Mouse (Mus musculus) midbrain, embryonic 14.5 days (tissue): ENCODE results near the gene Arid3a. TPM values are rescaled to one million over a fixed set of nuclear protein-coding genes. Genes with fewer than 3 reads are reported as not detected.

ENCODE experiments used
- ATAC-seq: fragments of 200-750 bp; cut with Nextera tagmentation; 2 replicates; pipeline ENCODE4 v1.8.0; 2017; ENCODE audit warnings: moderate number of reproducible peaks, moderate library complexity; ENCODE audit not compliant: low FRiP score, low TSS enrichment
- DNase-seq: peaks from one replicate; pipeline ENCODE4 v3.0.0-alpha.2; 2015
- H3K27ac ChIP-seq: fragments of 300-500 bp; sonication (generic); replicated peaks from 2 replicates; pipeline ENCODE4 v1.5.1; 2014; ENCODE audit warnings: mild to moderate bottlenecking, low read depth, low read length, moderate library complexity
- H3K27me3 ChIP-seq: fragments of 300-500 bp; sonication (generic); 2 replicates; pipeline ENCODE4 v1.6.1; 2014; ENCODE audit warnings: low read length, control low read depth, mixed read lengths; ENCODE audit not compliant: control insufficient read depth, insufficient read depth
- H3K36me3 ChIP-seq: fragments of 300-500 bp; sonication (generic); 2 replicates; pipeline ENCODE4 v1.6.1; 2014; ENCODE audit warnings: low read length, control low read depth; ENCODE audit not compliant: control insufficient read depth, insufficient read depth
- H3K4me1 ChIP-seq: fragments of 300-500 bp; sonication (generic); 2 replicates; pipeline ENCODE4 v1.6.1; 2014; ENCODE audit warnings: mild to moderate bottlenecking, antibody characterized with exemption, low read length, control low read depth; ENCODE audit not compliant: control insufficient read depth, insufficient read depth
- H3K4me2 ChIP-seq: fragments of 300-500 bp; sonication (generic); 2 replicates; pipeline ENCODE4 v1.6.1; 2014; ENCODE audit warnings: mild to moderate bottlenecking, low read length, moderate library complexity
- H3K4me3 ChIP-seq: fragments of 300-500 bp; sonication (generic); replicated peaks from 2 replicates; pipeline ENCODE4 v1.5.1; 2014; ENCODE audit warnings: low read depth, low read length
- H3K9ac ChIP-seq: fragments of 300-500 bp; sonication (generic); replicated peaks from 2 replicates; pipeline ENCODE4 v1.6.1; 2014; ENCODE audit warnings: mild to moderate bottlenecking, low read length, moderate library complexity
- H3K9me3 ChIP-seq: fragments of 300-500 bp; sonication (generic); 2 replicates; pipeline ENCODE4 v1.6.1; 2016; ENCODE audit warnings: low read length, control low read depth, mixed read lengths; ENCODE audit not compliant: control insufficient read depth
- WGBS: fragments of 180-500 bp; shearing (Covaris S2); extraction: QIAGEN DNeasy Blood & Tissue Kit; methylation state at CpG from one replicate; pipeline ENCODE4 v1.1.7; 2014; 5-methylcytosine and 5-hydroxymethylcytosine counted together
- polyA plus RNA-seq: library from polyadenylated mRNA; unstranded; fragments of >200 nt; fragmentation: Nextera tagmentation; extraction: Ambion mirVana; gene quantifications from 2 replicates; pipeline ENCODE4 v1.2.1, GENCODE M21; 2014

Arid3a gene
- polyA plus RNA-seq, 1 experiment from 2014 or later, result 2.4 TPM

DNA sequence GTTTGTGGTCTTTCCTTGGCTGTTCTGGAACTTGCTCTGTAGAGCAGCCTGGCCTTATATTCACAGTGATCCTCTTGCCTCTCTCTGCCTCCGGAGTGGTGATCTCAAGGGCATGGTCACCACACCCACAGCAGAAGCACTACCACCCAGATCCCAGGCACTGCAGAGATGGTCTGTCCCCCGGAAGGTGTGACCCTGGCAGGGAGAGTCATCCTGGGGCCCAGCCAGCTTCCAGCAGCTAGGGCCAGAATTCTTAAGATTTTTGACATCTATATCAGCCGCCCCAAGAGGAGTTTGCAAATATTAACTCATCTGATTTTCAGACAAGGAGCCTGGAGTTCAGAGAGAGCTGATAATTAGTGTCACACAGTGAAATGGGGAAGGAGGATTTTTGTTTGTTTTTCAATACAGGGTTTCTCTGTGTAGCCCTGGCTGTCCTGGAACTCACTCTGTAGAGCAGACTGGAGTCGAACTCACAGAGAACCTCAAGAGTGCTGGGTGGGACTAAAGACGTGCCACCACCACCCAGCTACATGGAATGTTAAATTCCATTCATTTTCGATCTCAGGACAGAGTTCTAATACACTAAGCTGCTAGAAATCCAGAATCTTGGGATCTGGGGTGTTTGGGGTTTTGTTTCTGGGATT, 59.5 kb downstream of the Arid3a start:
- peak overlapping the region; percentile 80; the same call in 1 of the 2 replicates for H3K9ac ChIP-seq
- no peaks in the 10 kb centered on the region for H3K36me3 ChIP-seq
- DNase-seq (no peak), ATAC-seq (no peak)
- peak overlapping the region; percentile 92 for H3K27ac ChIP-seq
- H3K4me2 ChIP-seq, result peak overlapping the region; percentile 88
- peaks cover 38% of the 10 kb centered on the region for H3K27me3 ChIP-seq
- H3K9me3 ChIP-seq, result no peaks in the 10 kb centered on the region; the same call in 1 of the 2 replicates
- H3K4me1 ChIP-seq, result peaks cover 18% of the 10 kb centered on the region
- peak overlapping the region; percentile 63 for H3K4me3 ChIP-seq
- WGBS, result 43% methylated on average over 6 of the region's 6 CpGs

DNA sequence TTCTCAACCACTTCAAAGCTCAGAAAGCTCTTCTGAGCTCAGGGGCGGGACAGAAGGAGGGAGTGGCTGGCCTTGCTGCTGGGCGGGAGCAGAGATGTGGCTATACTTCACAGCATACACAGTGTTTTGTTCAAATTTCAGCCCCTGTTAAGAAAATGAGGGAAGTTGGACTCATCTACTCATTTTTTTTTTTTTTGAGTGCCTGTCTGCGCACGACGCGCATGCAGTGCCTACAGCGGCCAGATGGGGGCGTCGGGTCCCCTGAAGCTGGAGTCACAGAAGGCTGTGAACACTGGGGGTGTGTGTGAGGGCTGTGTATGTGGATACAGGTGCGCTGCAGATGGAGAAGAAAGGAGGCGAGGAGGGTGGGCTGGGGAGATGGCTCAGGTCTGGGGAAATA, 60.1 kb downstream of the Arid3a start:
- Histone ChIP-seq H3K4me1 (peaks cover 18% of the 10 kb centered on the region), H3K36me3 (no peaks in the 10 kb centered on the region), H3K27me3 (peaks cover 38% of the 10 kb centered on the region), H3K27ac (no peak overlapping the region), H3K4me3 (no peak overlapping the region), H3K9me3 (peaks cover 3% of the 10 kb centered on the region; the same call in 1 of the 2 replicates), H3K4me2 (peak overlapping the region; percentile 2; the same call in 1 of the 2 replicates), H3K9ac (no peak overlapping the region)
- 3% methylated on average over 11 of the region's 11 CpGs for WGBS
- DNase-seq (peak; percentile 84), ATAC-seq (no peak)

DNA sequence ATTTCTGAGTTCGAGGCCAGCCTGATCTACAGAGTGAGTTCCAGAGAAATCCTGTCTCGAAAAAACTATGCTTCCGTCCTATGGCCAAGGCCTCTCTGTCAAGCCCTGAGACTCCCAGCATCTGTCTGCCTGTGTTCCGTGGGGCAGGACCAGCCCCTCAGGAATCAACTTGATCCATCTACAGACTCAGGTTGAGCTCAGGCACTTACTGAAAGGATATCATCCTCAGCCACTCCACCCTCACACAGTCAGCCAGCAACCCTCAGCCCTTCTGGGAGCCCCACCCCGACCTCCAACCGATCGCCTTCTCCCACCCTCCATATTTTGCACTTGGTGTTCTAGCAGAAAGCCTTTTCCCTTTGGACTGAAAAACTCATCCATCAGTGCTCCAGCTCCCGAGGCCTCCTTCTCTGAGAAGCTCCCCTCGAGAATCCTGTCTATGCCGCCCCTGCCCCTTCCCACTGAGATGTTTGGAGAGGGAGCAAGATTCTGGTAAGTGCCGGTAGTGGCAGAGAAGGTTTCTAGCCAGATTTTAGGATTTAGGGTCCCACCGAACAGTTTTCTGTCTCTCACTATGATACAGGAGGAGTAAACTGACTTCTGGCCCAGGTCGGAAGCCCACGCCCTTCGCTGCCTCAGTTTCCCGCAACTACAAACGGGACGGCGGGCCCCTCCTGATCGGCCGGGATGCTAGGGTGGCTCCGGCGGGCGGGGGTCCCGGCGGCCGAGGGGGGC, 61.1 kb downstream of the Arid3a start:
- WGBS, result 14% methylated on average over 27 of the region's 27 CpGs
- Histone ChIP-seq H3K36me3 (no peaks in the 10 kb centered on the region), H3K27me3 (peaks cover 38% of the 10 kb centered on the region), H3K9ac (no peak overlapping the region; the same call in 1 of the 2 replicates), H3K4me1 (peaks cover 12% of the 10 kb centered on the region), H3K4me3 (peak overlapping the region; percentile 32), H3K4me2 (peak overlapping the region; percentile 46), H3K27ac (no peak overlapping the region), H3K9me3 (peaks cover 3% of the 10 kb centered on the region; the same call in 1 of the 2 replicates)
- ATAC-seq, result no peak
- no peak for DNase-seq

DNA sequence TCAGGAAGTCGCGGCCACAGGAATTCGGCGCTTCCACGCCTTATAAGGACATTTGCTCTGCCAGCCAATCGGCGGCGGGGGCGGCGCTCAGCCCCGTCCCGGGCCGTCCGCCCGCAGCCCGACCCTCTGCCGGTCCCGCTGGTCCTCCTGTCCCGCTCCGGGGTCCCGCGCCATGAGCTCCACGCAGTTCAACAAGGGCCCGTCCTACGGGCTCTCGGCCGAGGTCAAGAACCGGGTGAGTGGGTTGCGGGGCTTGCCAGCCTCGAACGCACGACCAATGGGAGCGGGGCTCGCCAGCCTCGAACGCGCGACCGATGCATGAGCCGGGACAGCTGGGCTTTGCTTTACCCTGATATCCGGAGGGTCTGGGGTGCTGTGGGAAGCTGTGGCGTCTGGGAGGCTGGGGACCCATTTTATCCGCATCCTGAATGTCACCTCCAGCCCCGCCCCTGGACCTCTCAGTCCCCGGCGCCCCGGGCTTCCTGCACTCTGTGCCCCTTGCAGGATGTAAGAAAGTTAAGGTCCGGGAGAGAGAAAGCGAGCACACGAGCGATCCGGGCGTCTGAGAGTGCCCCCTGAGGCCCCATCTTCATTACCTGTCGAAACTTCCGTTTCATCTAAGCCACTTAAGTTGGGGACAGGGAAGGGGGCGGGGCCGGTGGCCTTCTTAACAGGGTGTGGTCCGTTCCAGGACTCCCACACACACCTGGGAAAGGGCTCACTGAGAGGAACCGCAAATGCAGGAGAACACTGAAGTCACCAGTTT, 61.8 kb downstream of the Arid3a start, which contains the start of gene Cnn2:
Cnn2 (plus strand) TSS at position 79 of the 766 bp plus-strand sequence.
- H3K4me3 ChIP-seq, result peak within 1 kb of the TSS; percentile 32
- 1% methylated on average over 59 of the region's 59 CpGs for WGBS
- no peak for DNase-seq
- peaks cover 38% of the 10 kb centered on the region for H3K27me3 ChIP-seq
- no peak within 1 kb of the TSS; the same call in 1 of the 2 replicates for H3K9ac ChIP-seq
- H3K27ac ChIP-seq, result no peak within 1 kb of the TSS
- no peaks in the 10 kb centered on the region for H3K36me3 ChIP-seq
- H3K4me1 ChIP-seq, result peaks cover 5% of the 10 kb centered on the region; the same call in 1 of the 2 replicates
- peak within 1 kb of the TSS; percentile 46 for H3K4me2 ChIP-seq
- peaks cover 3% of the 10 kb centered on the region; the same call in 1 of the 2 replicates for H3K9me3 ChIP-seq
- no peak for ATAC-seq

DNA sequence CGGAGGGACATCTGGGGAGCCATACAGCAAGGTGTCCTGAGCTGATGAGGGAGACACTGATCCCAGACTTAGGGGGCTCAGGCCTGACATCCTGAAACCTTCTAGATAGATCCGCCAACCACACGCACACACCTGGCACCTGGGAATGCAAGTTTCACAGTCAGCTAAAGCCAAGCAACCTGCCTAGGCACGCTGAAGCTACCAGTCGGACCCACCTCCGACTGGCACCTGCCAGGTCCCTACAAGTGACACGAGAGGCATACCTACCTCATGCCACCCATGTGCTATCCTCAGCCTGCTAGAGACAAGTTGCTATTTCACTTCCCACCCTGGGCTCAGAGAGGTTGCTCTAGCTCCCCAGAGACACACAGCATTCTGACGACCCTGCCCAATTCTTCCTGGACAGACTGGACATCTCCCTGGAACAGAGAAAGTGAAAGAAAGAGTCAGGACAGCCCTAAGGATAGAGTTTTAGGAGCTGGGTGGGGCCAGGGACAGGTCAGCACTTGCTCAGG, 62.5 kb downstream of the Arid3a start:
- no peak overlapping the region for H3K9ac ChIP-seq
- H3K4me3 ChIP-seq, result peak overlapping the region; percentile 32
- peak overlapping the region; percentile 46 for H3K4me2 ChIP-seq
- WGBS, result 39% methylated on average over 8 of the region's 8 CpGs
- no peaks in the 10 kb centered on the region for H3K36me3 ChIP-seq
- peaks cover 38% of the 10 kb centered on the region for H3K27me3 ChIP-seq
- peaks cover 3% of the 10 kb centered on the region; the same call in 1 of the 2 replicates for H3K9me3 ChIP-seq
- no peak for ATAC-seq
- H3K27ac ChIP-seq, result no peak overlapping the region
- H3K4me1 ChIP-seq, result peaks cover 5% of the 10 kb centered on the region; the same call in 1 of the 2 replicates
- no peak for DNase-seq

DNA sequence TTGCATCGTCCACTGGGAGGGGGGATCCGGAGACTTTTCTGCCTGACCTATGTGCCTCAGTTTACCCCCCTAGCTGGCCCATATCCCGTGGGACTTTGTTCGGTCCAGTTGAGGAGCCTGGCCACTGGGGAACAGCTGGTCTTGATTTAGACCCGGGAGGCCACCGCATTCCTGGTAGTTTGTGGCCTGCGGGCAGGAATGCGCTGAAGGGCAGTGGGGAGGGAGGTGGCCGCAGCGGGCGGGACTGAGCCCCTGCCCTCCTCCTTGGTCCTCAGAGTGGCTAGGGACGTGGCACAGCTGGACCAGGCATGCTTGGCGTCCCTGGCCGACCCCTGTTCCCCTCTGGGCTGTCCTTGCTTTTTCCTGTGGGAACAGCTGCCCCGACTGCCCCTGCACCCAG, 63.0 kb downstream of the Arid3a start:
- 16% methylated on average over 14 of the region's 15 CpGs for WGBS

DNA sequence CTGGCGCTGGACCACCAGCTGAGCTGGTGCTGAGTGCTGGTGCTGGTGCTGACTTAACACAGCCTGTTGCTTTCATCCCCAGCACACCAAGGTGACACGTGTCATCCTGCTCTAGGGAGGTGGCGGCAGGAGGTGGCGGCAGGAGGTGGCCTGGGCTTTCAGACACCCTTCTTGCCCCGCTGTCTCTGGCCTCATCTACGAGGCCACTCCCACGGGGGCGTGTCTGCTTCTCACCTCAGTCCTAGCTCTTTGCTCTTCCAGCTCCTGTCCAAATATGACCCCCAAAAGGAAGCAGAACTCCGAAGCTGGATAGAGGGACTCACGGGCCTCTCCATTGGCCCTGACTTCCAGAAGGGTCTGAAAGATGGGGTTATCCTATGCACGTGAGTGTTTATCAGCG, 64.3 kb downstream of the Arid3a start:
- H3K4me1 ChIP-seq, result peaks cover 3% of the 10 kb centered on the region; the same call in 1 of the 2 replicates
- 54% methylated on average over 12 of the region's 12 CpGs for WGBS
- no peak overlapping the region for H3K4me2 ChIP-seq
- H3K27me3 ChIP-seq, result peaks cover 38% of the 10 kb centered on the region
- H3K4me3 ChIP-seq, result no peak overlapping the region
- peaks cover 3% of the 10 kb centered on the region; the same call in 1 of the 2 replicates for H3K9me3 ChIP-seq
- no peak overlapping the region for H3K9ac ChIP-seq
- H3K36me3 ChIP-seq, result no peaks in the 10 kb centered on the region
- H3K27ac ChIP-seq, result no peak overlapping the region
- DNase-seq, result no peak
- no peak for ATAC-seq

More for the DNA sequence above, 63.0 kb downstream of the Arid3a start:
- Histone ChIP-seq H3K4me2 (no peak overlapping the region), H3K36me3 (no peaks in the 10 kb centered on the region), H3K4me3 (no peak overlapping the region), H3K27ac (no peak overlapping the region), H3K9me3 (peaks cover 3% of the 10 kb centered on the region; the same call in 1 of the 2 replicates), H3K9ac (no peak overlapping the region), H3K4me1 (peaks cover 5% of the 10 kb centered on the region; the same call in 1 of the 2 replicates), H3K27me3 (peaks cover 38% of the 10 kb centered on the region)
- ATAC-seq, result no peak
- DNase-seq, result no peak

DNA sequence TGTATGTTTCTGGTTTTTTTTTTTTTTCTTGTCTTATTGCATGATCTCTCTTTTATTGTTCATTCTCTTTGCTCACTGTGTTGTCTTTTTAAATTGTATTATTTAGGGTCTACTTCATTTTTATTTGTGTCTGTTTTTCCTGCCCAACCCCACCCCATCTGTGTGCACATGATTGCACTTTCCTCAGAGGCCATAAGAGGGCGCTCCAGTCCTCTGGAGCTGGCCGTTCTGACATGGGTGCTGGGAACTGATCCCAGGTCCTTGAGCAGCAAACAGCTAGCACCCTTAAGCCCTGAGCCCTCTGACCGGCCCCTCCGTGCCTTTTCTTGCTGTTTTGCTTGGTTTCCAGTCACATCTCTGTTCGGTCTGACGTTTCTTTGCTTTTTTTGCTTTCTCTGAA, 64.7 kb downstream of the Arid3a start:
- H3K9me3 ChIP-seq, result peaks cover 3% of the 10 kb centered on the region; the same call in 1 of the 2 replicates
- DNase-seq, result no peak
- peaks cover 38% of the 10 kb centered on the region for H3K27me3 ChIP-seq
- 85% methylated on average over 6 of the region's 6 CpGs for WGBS
- no peak overlapping the region for H3K4me3 ChIP-seq
- no peaks in the 10 kb centered on the region; the same call in 1 of the 2 replicates for H3K4me1 ChIP-seq
- no peaks in the 10 kb centered on the region for H3K36me3 ChIP-seq
- H3K27ac ChIP-seq, result no peak overlapping the region
- H3K4me2 ChIP-seq, result no peak overlapping the region
- no peak overlapping the region for H3K9ac ChIP-seq
- no peak for ATAC-seq
